Mouse (Mus musculus) granulocyte monocyte progenitor cell, adult 5-6 weeks (primary cell): ENCODE data around the gene Tgfbrap1. TPM values are rescaled to one million over a fixed set of nuclear protein-coding genes. Genes with fewer than 3 reads are reported as not detected.

ENCODE experiments used
- ATAC-seq: replicated peaks from 2 replicates; pipeline ENCODE4 v1.8.0; 2016; ENCODE audit warnings: mild to moderate bottlenecking, moderate TSS enrichment, inconsistent platforms; ENCODE audit not compliant: poor library complexity, severe bottlenecking
- total RNA-seq, 2 experiments: library from RNA; stranded (forward) in 1 of 2; stranded (reverse) in 1 of 2; fragments of 200-712, 200-1000 nt in 1 of 2; fragments of >200 nt in 1 of 2; fragmentation: Nextera tagmentation in 1 of 2; gene quantifications; 2 replicates each; pipeline ENCODE4 v1.2.3; 2014 to 2017

The Tgfbrap1 gene
- total RNA-seq, 2 experiments from 2014 or later: 11.8 to 17.0 TPM

DNA sequence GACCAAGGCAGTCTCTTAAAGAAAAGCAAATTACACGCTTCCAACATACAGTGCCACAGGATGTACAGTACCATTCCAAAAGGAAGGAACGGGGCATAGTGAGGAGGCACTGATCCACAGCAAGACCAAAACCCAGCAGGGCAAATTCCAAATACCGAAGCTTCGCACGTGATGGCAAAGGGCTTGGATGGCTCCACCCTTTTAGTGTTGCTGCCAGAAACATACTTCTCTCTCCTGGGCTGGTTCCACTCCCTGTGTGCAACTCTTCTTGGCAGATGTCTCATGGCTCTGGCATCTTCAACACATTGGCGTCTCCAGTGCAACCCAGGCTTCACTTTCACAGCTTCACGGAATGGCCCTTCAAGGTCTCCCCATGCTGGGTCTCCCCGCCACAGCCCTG is 19.0 kb upstream of the Tgfbrap1 start:
- ATAC-seq: no peak

DNA sequence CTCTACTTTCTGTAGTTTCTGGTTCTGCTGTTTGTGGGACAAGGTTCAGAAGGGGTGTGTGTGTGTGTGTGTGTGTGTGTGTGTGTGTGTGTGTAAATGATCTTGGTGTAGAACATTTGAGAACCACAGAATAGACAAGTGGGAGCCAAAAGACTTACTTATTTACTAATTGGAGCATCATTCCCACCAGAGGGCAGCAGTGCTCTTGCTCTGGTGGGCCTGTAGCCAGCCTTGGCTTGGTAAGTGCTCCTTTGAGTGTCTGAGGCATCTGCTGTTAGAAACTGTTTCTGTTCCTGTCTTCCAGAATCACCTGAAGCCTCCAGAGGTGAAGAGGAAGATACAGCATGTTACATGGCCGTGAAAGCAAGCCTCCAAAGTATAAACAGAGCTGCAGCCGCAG is 14.4 kb upstream of the Tgfbrap1 start:
- ATAC-seq: peak; percentile 53; the same call in 1 of the 2 replicates

GRCm38 (mm10) chr1:43110556-43110955 is 12.1 kb upstream of the Tgfbrap1 start:
- peak; percentile 88 for ATAC-seq

GRCm38 (mm10) chr1:43108729-43109128 is 10.3 kb upstream of the Tgfbrap1 start:
- ATAC-seq: no peak

GRCm38 (mm10) chr1:43094206-43094605 is 4.2 kb downstream of the Tgfbrap1 start:
- ATAC-seq: no peak

DNA sequence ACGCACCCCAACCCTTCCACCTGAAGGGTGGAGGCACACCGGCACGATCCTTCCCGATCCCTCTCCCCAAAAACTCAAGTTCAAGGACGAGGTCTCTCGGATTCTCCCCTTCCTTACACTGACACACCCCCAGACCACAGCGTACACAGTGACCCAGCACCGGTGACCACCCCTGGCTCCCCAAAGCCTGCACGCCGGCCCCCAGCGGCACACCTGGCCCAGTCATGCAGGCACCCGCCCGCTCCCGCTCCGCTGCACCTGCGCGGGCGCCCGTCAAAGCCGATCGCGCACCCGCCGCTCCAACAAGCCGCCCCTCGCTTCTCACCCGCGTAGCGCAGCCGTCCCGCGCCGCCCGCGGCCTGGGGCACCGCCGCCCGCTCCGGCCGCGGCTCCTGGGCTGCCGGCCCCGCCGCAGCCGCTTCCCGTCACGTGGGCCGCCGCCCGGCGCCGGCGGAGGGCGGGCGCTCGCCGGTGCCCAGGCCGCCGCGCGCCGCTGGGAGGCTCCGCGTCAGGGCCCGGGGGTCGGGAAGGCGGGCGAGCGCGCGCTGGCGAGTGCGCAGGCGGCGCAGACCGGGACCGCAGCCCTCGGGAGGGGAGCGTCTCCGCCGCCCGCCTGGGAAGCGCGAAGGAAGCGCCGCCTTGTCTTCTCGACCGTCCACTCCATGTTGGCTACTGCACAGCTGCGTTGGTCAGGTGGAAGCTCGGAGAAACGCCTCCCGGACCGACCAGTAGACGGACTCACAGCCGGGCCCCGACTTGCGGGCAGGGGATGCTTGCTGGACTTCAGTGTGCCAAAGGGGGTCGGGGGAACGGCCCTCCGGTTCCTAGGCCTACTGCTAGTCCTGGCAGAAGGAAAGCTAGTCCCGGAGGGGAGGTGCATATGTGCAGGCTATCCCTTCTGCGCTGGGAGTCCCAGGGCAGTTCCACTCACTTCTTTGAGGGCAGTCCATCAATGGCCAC is 6.1 kb downstream of the Tgfbrap1 start:
- ATAC-seq: peak; percentile 80

DNA sequence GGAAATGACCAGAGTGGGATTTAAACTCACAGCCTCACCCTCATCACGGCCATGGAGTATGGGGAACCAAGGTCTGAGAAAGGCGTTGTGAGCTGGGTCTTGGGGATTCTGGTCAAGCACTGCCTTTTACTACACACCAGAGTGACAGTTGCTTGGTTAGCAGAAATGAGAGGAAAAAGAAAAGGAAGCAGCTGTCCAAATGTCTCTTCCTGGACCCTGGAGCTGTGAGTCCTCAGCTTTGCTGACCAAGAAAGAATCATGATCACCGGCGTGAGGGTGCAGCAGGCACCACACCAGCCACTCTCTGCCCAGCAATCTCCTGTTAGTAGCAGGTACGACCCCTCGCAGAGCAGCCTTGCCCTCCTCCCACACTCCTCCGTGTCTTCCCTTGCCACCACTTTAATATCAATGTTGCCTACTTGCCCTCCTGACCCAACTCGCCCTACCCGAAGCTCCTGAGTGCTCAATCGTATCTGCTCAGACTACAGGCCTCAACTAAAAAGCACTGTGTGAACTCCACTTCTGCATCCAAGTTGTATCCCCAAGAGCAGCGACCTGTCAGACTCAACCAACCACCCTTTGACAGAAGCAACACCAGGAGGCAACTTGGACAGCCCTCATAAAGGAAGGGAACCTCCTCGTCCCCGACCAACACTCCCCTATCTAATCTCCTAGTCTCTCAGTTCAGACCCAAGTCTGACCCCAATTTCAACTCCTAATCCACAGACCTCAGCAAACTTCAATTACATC is 7.0 kb downstream of the Tgfbrap1 start:
- peak; percentile 39 for ATAC-seq

DNA sequence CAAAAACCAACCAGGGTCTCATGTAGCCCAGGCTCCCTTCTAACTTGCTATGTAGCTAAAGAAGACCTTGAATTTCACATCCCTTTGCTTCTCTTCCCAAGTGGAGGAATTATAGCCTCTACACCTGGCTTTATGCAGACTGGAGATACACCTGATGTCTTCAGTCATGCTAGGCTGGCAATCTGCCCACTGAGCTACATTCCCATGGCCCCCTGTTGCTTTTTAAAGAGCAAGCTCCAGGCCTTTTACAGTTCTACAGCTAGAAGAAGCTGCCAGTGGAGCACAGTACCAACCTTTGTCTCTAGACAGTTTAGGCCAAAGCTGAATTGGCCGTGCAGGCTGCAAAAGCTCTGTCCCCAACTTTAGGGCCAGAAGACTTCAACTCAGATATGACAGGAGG is 8.0 kb downstream of the Tgfbrap1 start:
- ATAC-seq: no peak

DNA sequence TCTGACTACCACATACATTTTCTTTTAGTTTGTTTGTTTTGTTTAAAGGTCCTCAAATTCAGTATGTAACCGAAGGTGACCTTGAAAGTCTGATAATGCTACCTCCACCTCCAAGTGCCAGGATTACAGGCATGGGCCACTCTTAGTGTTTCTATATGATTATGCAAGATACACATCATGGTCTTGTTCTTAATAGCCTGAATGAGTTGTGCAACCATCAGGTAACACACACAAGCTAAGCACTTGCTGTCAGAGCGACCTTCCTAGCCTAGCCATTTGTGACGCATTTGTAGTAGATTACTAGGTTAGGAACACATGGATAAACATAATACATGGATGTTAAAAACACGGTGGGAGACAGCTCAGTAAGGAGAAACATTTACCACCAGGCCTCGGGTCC is 15.5 kb downstream of the Tgfbrap1 start:
- no peak for ATAC-seq

- ATAC-seq: no peak
Measured at GRCm38 (mm10) chr1:43078124-43078523, 20.3 kb downstream of the Tgfbrap1 start.

DNA sequence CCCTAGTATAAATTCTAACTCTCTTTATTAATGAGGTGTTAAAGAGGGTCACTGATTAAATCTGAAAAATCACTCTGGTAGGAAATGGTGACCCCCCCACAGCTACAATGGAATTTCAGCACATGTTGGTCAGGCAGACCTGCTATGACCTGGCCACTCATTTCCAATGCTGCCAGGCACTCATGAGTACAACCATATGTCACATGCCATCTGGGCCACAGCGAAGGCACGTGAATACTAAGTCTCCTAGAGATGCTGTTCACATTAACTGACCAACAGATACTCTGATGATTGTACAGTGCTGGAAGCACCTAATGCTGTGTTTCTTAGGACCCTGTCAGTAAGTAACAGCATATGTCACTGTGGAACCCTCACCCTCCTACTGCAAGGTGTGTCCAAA is 23.6 kb downstream of the Tgfbrap1 start:
- ATAC-seq: no peak

GRCm38 (mm10) chr1:43072561-43072960 is 25.9 kb downstream of the Tgfbrap1 start:
- ATAC-seq: no peak

- ATAC-seq: no peak
Measured at GRCm38 (mm10) chr1:43072028-43072427, 26.4 kb downstream of the Tgfbrap1 start.

DNA sequence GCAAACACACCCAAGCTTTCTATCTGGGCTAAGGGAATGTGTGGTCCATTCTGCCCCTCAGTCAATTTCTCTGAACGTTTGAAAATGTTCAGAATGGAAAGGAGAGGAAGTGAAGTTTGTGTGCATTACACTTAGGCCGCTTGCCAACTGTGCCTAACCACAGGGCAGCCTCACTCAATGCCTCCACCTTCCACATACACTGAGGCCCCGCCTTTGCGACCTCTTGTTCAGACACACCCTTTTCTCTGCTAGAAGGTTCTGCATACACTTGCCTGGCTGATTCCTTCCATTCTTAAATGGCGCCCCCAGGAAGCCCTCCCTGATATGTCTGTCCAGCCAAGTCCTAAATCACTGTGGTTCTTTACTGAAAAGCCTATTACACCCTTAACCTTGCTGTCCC is 27.7 kb downstream of the Tgfbrap1 start:
- ATAC-seq: peak; percentile 92

- ATAC-seq: no peak
Measured at GRCm38 (mm10) chr1:43067551-43067950, 30.9 kb downstream of the Tgfbrap1 start.

DNA sequence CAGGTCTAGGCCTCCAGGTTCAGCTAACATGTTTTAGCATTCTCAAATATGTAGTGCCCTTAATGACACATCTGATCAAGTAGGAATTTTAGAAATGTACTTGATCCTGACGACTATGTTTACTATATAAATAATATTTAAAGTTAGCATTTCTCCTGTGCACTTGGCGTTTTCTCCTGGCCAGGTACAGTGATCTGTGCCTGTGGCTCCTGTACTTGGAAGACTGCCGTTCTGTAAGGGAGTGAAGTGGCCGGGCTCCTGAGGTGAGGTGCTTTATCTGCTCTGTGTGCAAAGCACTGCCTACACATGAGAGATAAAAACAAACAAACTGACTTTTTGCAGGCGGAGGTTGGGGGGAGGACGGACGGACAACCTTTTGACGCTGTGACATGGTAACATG is 31.9 kb downstream of the Tgfbrap1 start:
- ATAC-seq: no peak

- peak; percentile 66 for ATAC-seq
Measured at GRCm38 (mm10) chr1:43065615-43066310, 32.7 kb downstream of the Tgfbrap1 start.

DNA sequence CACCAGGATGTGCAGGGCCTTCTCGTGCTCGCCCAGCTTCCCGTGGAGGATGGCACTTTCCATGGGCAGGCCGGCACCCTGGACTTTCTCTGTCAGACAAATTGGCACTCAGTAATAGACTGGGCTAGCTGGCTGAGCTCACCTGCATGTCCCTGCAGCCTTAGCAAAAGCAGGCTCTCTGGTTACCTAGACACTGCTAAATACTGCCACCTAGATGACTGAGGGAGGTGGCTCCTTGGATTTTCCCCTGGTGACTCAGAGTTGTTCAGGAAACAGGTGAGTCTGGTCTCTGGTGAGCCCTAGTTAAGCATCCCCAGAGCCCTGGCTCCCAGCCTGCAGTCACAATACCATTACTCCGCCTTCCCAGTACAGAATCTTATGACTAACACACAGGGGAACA is 46.5 kb downstream of the Tgfbrap1 start:
- no peak for ATAC-seq

- ATAC-seq: no peak
Measured at GRCm38 (mm10) chr1:43047811-43048210, 50.6 kb downstream of the Tgfbrap1 start.

DNA sequence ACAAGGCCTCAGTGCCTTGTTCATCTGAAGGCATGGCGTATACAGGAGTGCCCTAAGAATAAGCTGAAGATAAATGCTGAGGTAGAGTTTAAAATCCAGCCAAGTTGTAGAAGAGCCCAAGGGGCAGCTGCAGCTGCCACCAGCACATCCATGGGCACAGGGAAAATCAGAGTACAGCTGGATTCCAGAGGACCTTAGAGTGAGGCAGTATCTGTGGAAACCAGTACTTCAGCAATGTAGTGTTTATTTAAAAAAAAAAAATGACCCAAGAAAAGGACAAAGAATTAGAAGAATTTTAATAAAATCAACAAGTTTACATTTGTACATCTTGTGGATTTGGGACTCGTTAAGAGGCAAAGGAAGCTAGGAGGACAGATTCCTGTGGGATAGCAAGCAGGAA is 51.4 kb downstream of the Tgfbrap1 start:
- ATAC-seq: no peak
